Mouse (Mus musculus): ENCODE results near the gene Tm4sf5. TPM values are rescaled to one million over a fixed set of nuclear protein-coding genes. Genes with fewer than 3 reads are reported as not detected.

Tm4sf5 gene
- polyA plus RNA-seq, 1 experiment, result 0.31 TPM

GRCm38 (mm10) chr11:70489138-70489537, 15.9 kb upstream of the Tm4sf5 start:
- peak overlapping the region; percentile 55; the same call in 1 of the 2 replicates for H3K27ac ChIP-seq (ENCODE audit: insufficient read depth, low read depth, low read length)
- no peaks in the 10 kb centered on the region for H3K4me1 ChIP-seq (ENCODE audit: control insufficient read depth, insufficient read depth, low read length)
- H3K36me3 ChIP-seq (ENCODE audit: control insufficient read depth, insufficient read depth, low read length), result no peaks in the 10 kb centered on the region
- 86% methylated on average over 3 of the region's 3 CpGs for WGBS
- TF ChIP-seq CTCF (conservative IDR thresholded peaks at IDR 0.05; ENCODE audit: insufficient read depth, insufficient read length, low read depth, low read length), result no peak
- TF ChIP-seq POLR2A (IDR thresholded peaks at IDR 0.05; ENCODE audit: low read depth, low read length), result no peak
- DNase-seq, result no peak
- no peaks in the 10 kb centered on the region for H3K27me3 ChIP-seq (replicated peaks; ENCODE audit: control insufficient read depth, insufficient read depth, low read length)
- no peak overlapping the region for H3K4me3 ChIP-seq (ENCODE audit: insufficient read depth, low read depth, low read length)

GRCm38 (mm10) chr11:70489684-70490083, 15.4 kb upstream of the Tm4sf5 start:
- Histone ChIP-seq H3K36me3 (ENCODE audit: control insufficient read depth, insufficient read depth, low read length) (no peaks in the 10 kb centered on the region), H3K27ac (ENCODE audit: insufficient read depth, low read depth, low read length) (peak overlapping the region; percentile 55; the same call in 1 of the 2 replicates), H3K4me3 (ENCODE audit: insufficient read depth, low read depth, low read length) (no peak overlapping the region), H3K27me3 (replicated peaks; ENCODE audit: control insufficient read depth, insufficient read depth, low read length) (no peaks in the 10 kb centered on the region), H3K4me1 (ENCODE audit: control insufficient read depth, insufficient read depth, low read length) (no peaks in the 10 kb centered on the region)
- no peak for DNase-seq
- 78% methylated on average over 6 of the region's 6 CpGs for WGBS
- TF ChIP-seq POLR2A (IDR thresholded peaks at IDR 0.05; ENCODE audit: low read depth, low read length), result no peak
- TF ChIP-seq CTCF (conservative IDR thresholded peaks at IDR 0.05; ENCODE audit: insufficient read depth, insufficient read length, low read depth, low read length), result no peak

- H3K4me1 ChIP-seq (ENCODE audit: control insufficient read depth, insufficient read depth, low read length), result no peaks in the 10 kb centered on the region; the same call in 1 of the 2 replicates
- no peak overlapping the region for H3K4me3 ChIP-seq (ENCODE audit: insufficient read depth, low read depth, low read length)
- peak overlapping the region; percentile 50 for H3K27ac ChIP-seq (ENCODE audit: insufficient read depth, low read depth, low read length)
- no peaks in the 10 kb centered on the region for H3K36me3 ChIP-seq (ENCODE audit: control insufficient read depth, insufficient read depth, low read length)
- DNase-seq, result peak; percentile 69
- 46% methylated on average over 14 of the region's 14 CpGs for WGBS
- TF ChIP-seq CTCF (conservative IDR thresholded peaks at IDR 0.05; ENCODE audit: insufficient read depth, insufficient read length, low read depth, low read length), result peak; percentile 30
- TF ChIP-seq POLR2A (IDR thresholded peaks at IDR 0.05; ENCODE audit: low read depth, low read length), result no peak
- no peaks in the 10 kb centered on the region for H3K27me3 ChIP-seq (replicated peaks; ENCODE audit: control insufficient read depth, insufficient read depth, low read length)
These were observed 5.2 kb upstream of the Tm4sf5 start for GRCm38 (mm10) chr11:70499566-70500475.

- TF ChIP-seq CTCF (conservative IDR thresholded peaks at IDR 0.05; ENCODE audit: insufficient read depth, insufficient read length, low read depth, low read length), result no peak
- no peak for TF ChIP-seq POLR2A (IDR thresholded peaks at IDR 0.05; ENCODE audit: low read depth, low read length)
- 63% methylated on average over 1 of the region's 1 CpGs for WGBS
- no peaks in the 10 kb centered on the region; the same call in 1 of the 2 replicates for H3K4me1 ChIP-seq (ENCODE audit: control insufficient read depth, insufficient read depth, low read length)
- no peak for DNase-seq
- no peak overlapping the region for H3K27ac ChIP-seq (ENCODE audit: insufficient read depth, low read depth, low read length)
- no peaks in the 10 kb centered on the region for H3K36me3 ChIP-seq (ENCODE audit: control insufficient read depth, insufficient read depth, low read length)
- H3K27me3 ChIP-seq (replicated peaks; ENCODE audit: control insufficient read depth, insufficient read depth, low read length), result no peaks in the 10 kb centered on the region
- no peak overlapping the region for H3K4me3 ChIP-seq (ENCODE audit: insufficient read depth, low read depth, low read length)
These were observed 4.6 kb upstream of the Tm4sf5 start for GRCm38 (mm10) chr11:70500476-70500812.

- no peak for TF ChIP-seq CTCF (conservative IDR thresholded peaks at IDR 0.05; ENCODE audit: insufficient read depth, insufficient read length, low read depth, low read length)
- TF ChIP-seq POLR2A (IDR thresholded peaks at IDR 0.05; ENCODE audit: low read depth, low read length), result no peak
- Histone ChIP-seq H3K4me3 (ENCODE audit: insufficient read depth, low read depth, low read length) (no peak overlapping the region), H3K27ac (ENCODE audit: insufficient read depth, low read depth, low read length) (no peak overlapping the region), H3K27me3 (replicated peaks; ENCODE audit: control insufficient read depth, insufficient read depth, low read length) (no peaks in the 10 kb centered on the region), H3K4me1 (ENCODE audit: control insufficient read depth, insufficient read depth, low read length) (no peaks in the 10 kb centered on the region; the same call in 1 of the 2 replicates), H3K36me3 (ENCODE audit: control insufficient read depth, insufficient read depth, low read length) (no peaks in the 10 kb centered on the region)
- no peak for DNase-seq
- 81% methylated on average over 3 of the region's 3 CpGs for WGBS
These were observed 3.0 kb upstream of the Tm4sf5 start for GRCm38 (mm10) chr11:70502018-70502417.

GRCm38 (mm10) chr11:70506385-70506784, 1.3 kb downstream of the Tm4sf5 start:
- H3K36me3 ChIP-seq (ENCODE audit: control insufficient read depth, insufficient read depth, low read length), result no peaks in the 10 kb centered on the region
- H3K27me3 ChIP-seq (replicated peaks; ENCODE audit: control insufficient read depth, insufficient read depth, low read length), result no peaks in the 10 kb centered on the region
- TF ChIP-seq CTCF (conservative IDR thresholded peaks at IDR 0.05; ENCODE audit: insufficient read depth, insufficient read length, low read depth, low read length), result peak; percentile 87
- TF ChIP-seq POLR2A (IDR thresholded peaks at IDR 0.05; ENCODE audit: low read depth, low read length), result no peak
- 16% methylated on average over 4 of the region's 4 CpGs for WGBS
- H3K4me3 ChIP-seq (ENCODE audit: insufficient read depth, low read depth, low read length), result no peak overlapping the region
- peak; percentile 84 for DNase-seq
- H3K4me1 ChIP-seq (ENCODE audit: control insufficient read depth, insufficient read depth, low read length), result no peaks in the 10 kb centered on the region
- no peak overlapping the region for H3K27ac ChIP-seq (ENCODE audit: insufficient read depth, low read depth, low read length)

- H3K27me3 ChIP-seq (replicated peaks; ENCODE audit: control insufficient read depth, insufficient read depth, low read length), result no peaks in the 10 kb centered on the region
- no peak overlapping the region for H3K4me3 ChIP-seq (ENCODE audit: insufficient read depth, low read depth, low read length)
- H3K4me1 ChIP-seq (ENCODE audit: control insufficient read depth, insufficient read depth, low read length), result no peaks in the 10 kb centered on the region
- no peak for TF ChIP-seq POLR2A (IDR thresholded peaks at IDR 0.05; ENCODE audit: low read depth, low read length)
- no peak for TF ChIP-seq CTCF (conservative IDR thresholded peaks at IDR 0.05; ENCODE audit: insufficient read depth, insufficient read length, low read depth, low read length)
- no peak overlapping the region for H3K27ac ChIP-seq (ENCODE audit: insufficient read depth, low read depth, low read length)
- 77% methylated on average over 7 of the region's 7 CpGs for WGBS
- DNase-seq, result no peak
- H3K36me3 ChIP-seq (ENCODE audit: control insufficient read depth, insufficient read depth, low read length), result no peaks in the 10 kb centered on the region
These were observed 2.0 kb downstream of the Tm4sf5 start for GRCm38 (mm10) chr11:70506962-70507515.

All from kidney, adult 2 months (tissue).